Comparison of ENCODE assay signal across 28 mouse cellular contexts in genomic region chr3:58315236-58315635, GRCm38 (mm10).
DNase-seq lines count a peak whose midpoint lies in the region; ATAC-seq and TF ChIP-seq lines count a peak whose summit lies in the region.
"Had no signal": no experiment of that assay in that cellular context is flagged by ENCODE, and none has a peak within 500 bp of the region (broad histone marks: within the 10 kb centered on the region; RNA-seq: fewer than 3 reads in every experiment).

No protein-coding gene starts in this region.

- intact Hi-C loops in heart, postnatal 10 days (cut with DNase I), result no loop called here

- H3K27ac ChIP-seq in heart, postnatal 0 days (ENCODE audit: low read depth), result no peak overlapping the region
- H3K27ac ChIP-seq in midbrain, embryonic 16.5 days (ENCODE audit: low read length), result no peak overlapping the region
- H3K27ac ChIP-seq: embryonic facial prominence, embryonic 12.5 days; embryonic facial prominence, embryonic 15.5 days; forebrain, embryonic 10.5 days; forebrain, embryonic 13.5 days; heart, adult 2 months; hindbrain, embryonic 13.5 days; intestine, embryonic 15.5 days had no signal

- H3K36me3 ChIP-seq in heart, postnatal 0 days (replicated peaks; ENCODE audit: control insufficient read depth, insufficient read depth, low read length), result no peaks in the 10 kb centered on the region
- no peaks in the 10 kb centered on the region for H3K36me3 ChIP-seq in midbrain, embryonic 16.5 days (ENCODE audit: control insufficient read depth, insufficient read depth, low read length)
- H3K36me3 ChIP-seq: embryonic facial prominence, embryonic 12.5 days; embryonic facial prominence, embryonic 15.5 days; forebrain, embryonic 10.5 days; hindbrain, embryonic 13.5 days; intestine, embryonic 15.5 days had no signal

- 38% methylated on average over 6 of the region's 6 CpGs for WGBS in heart, postnatal 0 days
- WGBS in midbrain, embryonic 16.5 days, result 90% methylated on average over 6 of the region's 6 CpGs

- no peak for TF ChIP-seq EP300 in heart, postnatal 0 days (IDR thresholded peaks at IDR 0.05; ENCODE audit: low read depth)

- ATAC-seq in heart, postnatal 0 days (ENCODE audit: insufficient read depth, low read depth), result no peak
- ATAC-seq in midbrain, embryonic 16.5 days, result no peak
- ATAC-seq: CD4-positive, CD25-positive, alpha-beta regulatory T cell, adult 4 months; forebrain, embryonic 13.5 days; forebrain, embryonic 16.5 days; hindbrain, embryonic 16.5 days; intestine, embryonic 15.5 days; Patski had no signal

- no peak for TF ChIP-seq CTCF in heart, postnatal 0 days (IDR thresholded peaks at IDR 0.05; ENCODE audit: low read depth)

- no peak overlapping the region for H3K4me3 ChIP-seq in heart, postnatal 0 days (ENCODE audit: low read depth, low read length)
- H3K4me3 ChIP-seq in midbrain, embryonic 16.5 days (ENCODE audit: low read depth, low read length), result no peak overlapping the region
- H3K4me3 ChIP-seq: embryonic facial prominence, embryonic 12.5 days; embryonic facial prominence, embryonic 15.5 days; erythroblast, embryonic 14.5 days; forebrain, embryonic 10.5 days; forebrain, embryonic 13.5 days; heart, adult 2 months; hindbrain, embryonic 13.5 days; intestine, embryonic 15.5 days had no signal

- H3K4me2 ChIP-seq in heart, postnatal 0 days (ENCODE audit: low read depth, low read length), result no peak overlapping the region
- H3K4me2 ChIP-seq in midbrain, embryonic 16.5 days (ENCODE audit: low read length), result no peak overlapping the region
- H3K4me2 ChIP-seq: embryonic facial prominence, embryonic 12.5 days; embryonic facial prominence, embryonic 15.5 days; forebrain, embryonic 13.5 days; heart, embryonic 11.5 days; hindbrain, embryonic 13.5 days; intestine, embryonic 15.5 days had no signal

- H3K9me3 ChIP-seq in heart, postnatal 0 days (replicated peaks; ENCODE audit: control insufficient read depth, low read length), result no peaks in the 10 kb centered on the region
- no peaks in the 10 kb centered on the region for H3K9me3 ChIP-seq in midbrain, embryonic 16.5 days (replicated peaks; ENCODE audit: control insufficient read depth, low read length, poor library complexity, severe bottlenecking)
- H3K9me3 ChIP-seq: embryonic facial prominence, embryonic 12.5 days; embryonic facial prominence, embryonic 15.5 days; forebrain, embryonic 10.5 days; forebrain, embryonic 13.5 days; hindbrain, embryonic 13.5 days; intestine, embryonic 15.5 days had no signal

- H3K4me1 ChIP-seq in heart, postnatal 0 days (ENCODE audit: control insufficient read depth, insufficient read depth), result peaks cover 5% of the 10 kb centered on the region; the same call in 1 of the 2 replicates
- no peaks in the 10 kb centered on the region for H3K4me1 ChIP-seq in midbrain, embryonic 16.5 days (ENCODE audit: control insufficient read depth, insufficient read depth, low read length)
- H3K4me1 ChIP-seq: embryonic facial prominence, embryonic 12.5 days; embryonic facial prominence, embryonic 15.5 days; forebrain, embryonic 10.5 days; forebrain, embryonic 13.5 days; hindbrain, embryonic 13.5 days; intestine, embryonic 15.5 days had no signal

- DNase-seq in heart, postnatal 0 days (ENCODE audit: low spot score), result peak; percentile 6
- no peak for DNase-seq in heart, postnatal 10 days
- DNase-seq in 3T3-L1 (ENCODE audit: low read depth, low spot score), result peak; percentile 76
- DNase-seq in NIH3T3 (ENCODE audit: low read depth), result peak; percentile 61
- peak; percentile 54 for DNase-seq in fibroblast of lung, adult 2 months (ENCODE audit: low read depth)
- no peak for DNase-seq in cerebellum, adult 8-10 months
- DNase-seq: adrenal gland, adult 2 months; adrenal gland, postnatal 14 days; cerebellum, adult 11-12 months; cerebellum, adult 9-10 months; cerebellum, postnatal 14 days; gastrocnemius, postnatal 10 days; gastrocnemius, postnatal 36 days; heart, adult 2 months; kidney, adult 11 months had no signal

- no peaks in the 10 kb centered on the region for H3K27me3 ChIP-seq in heart, postnatal 0 days (ENCODE audit: control insufficient read depth, insufficient read depth, low read length)
- H3K27me3 ChIP-seq in midbrain, embryonic 16.5 days (ENCODE audit: control insufficient read depth, insufficient read depth, low read depth, low read length), result no peaks in the 10 kb centered on the region
- H3K27me3 ChIP-seq: embryonic facial prominence, embryonic 12.5 days; embryonic facial prominence, embryonic 15.5 days; forebrain, embryonic 13.5 days; hindbrain, embryonic 13.5 days; intestine, embryonic 15.5 days; Patski had no signal

- H3K9ac ChIP-seq in heart, postnatal 0 days (replicated peaks; ENCODE audit: low read depth, low read length), result no peak overlapping the region
- H3K9ac ChIP-seq in midbrain, embryonic 16.5 days (ENCODE audit: low read depth, low read length), result no peak overlapping the region
- H3K9ac ChIP-seq: embryonic facial prominence, embryonic 12.5 days; embryonic facial prominence, embryonic 15.5 days; forebrain, embryonic 13.5 days; hindbrain, embryonic 13.5 days; intestine, embryonic 15.5 days had no signal

Comparison
In these comparisons a context has a peak if more than half of its experiments do, and no peak if none do; other contexts are left out.
1. DNase-seq: peak in heart, postnatal 0 days (single experiment), 3T3-L1 (single experiment), NIH3T3 (single experiment) and fibroblast of lung, adult 2 months (single experiment); none in heart, postnatal 10 days (0 of 2) and cerebellum, adult 8-10 months (single experiment).